Mouse (Mus musculus): ENCODE measurements around the gene Erich3.

Gene Erich3

DNA sequence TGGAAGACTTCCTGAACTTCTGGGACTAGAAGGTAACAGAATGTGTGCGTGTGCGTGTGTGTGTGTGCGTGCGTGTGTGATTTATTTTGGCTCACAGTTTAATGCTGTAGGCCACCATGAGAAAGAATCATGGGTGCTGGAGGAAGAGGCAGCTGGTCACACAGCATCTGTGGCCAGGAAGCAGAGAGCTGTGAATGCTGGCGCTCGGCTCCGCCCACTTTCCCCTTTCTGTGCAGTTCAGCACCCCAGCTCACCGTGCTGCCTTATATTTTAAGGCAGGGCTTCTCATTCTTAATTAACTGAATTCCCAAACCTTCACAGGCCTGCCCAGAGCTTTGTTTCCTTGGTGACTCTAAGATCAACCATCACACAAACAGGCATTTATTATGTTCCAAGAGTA, 9.7 kb downstream of the Erich3 start:
- no peak for DNase-seq (ENCODE audit: low read depth, low spot score)

DNA sequence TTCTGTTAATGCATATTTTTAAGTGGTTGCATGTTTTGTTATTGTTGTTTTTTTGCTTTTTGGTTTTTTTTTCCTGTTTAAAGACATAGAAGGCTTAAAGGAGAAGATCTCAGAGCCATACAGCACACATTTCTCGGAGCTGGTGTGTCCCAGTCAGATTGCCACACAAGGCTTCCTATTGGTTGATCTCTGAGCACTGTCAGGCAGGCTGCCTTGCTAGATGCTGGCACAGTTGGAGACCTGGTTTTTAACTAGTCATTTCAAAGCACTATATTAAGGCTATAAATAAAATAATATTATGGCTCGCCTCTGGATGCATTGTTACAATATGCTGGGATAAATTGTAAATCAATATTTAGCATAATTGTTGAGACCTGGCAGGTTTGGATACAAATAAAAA, 18.9 kb downstream of the Erich3 start:
- DNase-seq (ENCODE audit: low read depth, low spot score), result no peak

DNA sequence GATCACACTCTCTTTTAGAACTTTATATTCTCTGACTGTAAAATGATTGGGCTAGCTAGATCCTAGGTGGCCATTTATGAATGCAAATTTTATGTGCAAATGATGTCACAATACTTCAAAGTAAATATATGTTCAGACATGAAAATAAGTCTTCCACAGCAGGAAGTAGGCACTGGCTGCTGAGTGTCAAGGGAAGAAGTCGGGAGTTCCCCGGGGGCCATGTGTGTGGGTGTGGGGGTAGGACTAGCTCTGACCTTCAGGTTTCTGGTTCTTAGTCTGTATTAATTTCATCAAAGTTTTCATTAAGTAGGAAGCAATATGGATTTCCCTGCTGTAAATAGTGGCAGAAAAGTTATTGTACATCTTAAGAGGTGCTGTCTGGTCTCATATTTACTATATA, 20.0 kb downstream of the Erich3 start:
- DNase-seq (ENCODE audit: low read depth, low spot score), result no peak

DNA sequence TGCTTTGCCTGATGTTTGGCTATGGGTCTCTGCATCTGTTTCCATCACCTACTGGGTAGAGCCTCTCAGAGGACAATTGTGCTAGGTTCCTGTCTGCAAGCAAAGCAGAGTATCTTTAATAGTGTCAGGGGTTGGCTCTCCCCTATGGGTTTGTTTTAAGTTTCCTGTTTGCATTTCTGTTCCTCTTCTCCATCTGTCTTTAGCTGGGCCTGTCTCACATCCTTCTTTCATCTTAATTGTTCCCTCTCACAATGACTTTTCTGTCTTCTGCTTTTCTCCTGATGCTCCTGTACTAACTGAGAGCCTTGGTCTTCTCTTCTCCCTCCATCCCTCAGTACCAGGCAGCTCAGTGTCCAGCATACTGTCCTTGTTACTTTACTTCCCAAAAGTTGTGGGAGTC, 26.6 kb downstream of the Erich3 start:
- no peak for DNase-seq (ENCODE audit: low read depth, low spot score)

DNA sequence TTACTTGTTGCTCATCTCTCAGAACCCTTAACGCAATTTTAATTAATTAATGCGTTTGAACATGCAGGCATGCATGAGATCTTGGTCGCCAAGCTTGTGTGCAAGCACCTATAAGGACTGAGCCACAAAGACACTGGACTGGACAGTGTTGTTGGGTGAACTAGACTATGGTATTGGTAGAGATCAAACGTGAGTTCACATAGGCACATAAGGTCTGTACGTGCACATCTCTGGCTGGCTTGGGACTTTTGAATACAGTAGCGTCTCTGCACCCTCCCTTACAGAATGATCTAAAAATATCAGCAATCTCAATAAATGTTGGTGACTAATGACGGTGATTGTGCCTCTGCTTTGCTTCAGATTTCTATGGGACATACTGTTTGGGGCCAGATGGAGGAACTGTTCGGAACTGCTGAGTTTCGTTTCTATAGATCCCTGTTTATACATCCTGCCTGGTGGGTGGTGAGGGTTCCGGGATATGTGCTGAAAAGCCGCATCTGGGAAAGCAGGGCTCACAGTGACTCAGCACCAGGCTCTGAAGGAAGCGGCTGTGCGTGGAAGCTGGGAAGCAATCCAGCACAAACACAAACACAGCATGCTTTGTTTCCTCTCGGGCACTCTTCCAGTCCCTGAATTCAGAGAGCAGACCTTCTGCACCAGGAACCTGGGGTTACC, 28.4 kb downstream of the Erich3 start:
- DNase-seq (ENCODE audit: low read depth, low spot score), result peak; percentile 25

DNA sequence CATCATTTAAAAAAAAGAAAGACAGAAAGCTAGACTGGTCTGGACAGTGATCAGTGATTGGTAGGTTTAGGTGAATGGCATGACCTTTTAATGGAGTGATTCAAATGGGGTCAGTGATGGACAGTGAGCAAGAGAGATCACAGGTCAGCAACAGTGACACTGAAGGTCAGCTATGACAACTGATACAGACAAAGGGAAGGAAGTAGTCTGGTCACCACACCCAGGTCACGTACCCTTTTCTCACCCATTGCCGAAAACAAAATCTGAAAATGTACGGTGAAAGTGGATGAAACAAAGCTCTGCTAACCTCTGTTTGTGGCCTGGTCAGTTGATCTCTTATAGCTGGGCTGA, 28.9 kb downstream of the Erich3 start:
- DNase-seq (ENCODE audit: low read depth, low spot score), result no peak

DNA sequence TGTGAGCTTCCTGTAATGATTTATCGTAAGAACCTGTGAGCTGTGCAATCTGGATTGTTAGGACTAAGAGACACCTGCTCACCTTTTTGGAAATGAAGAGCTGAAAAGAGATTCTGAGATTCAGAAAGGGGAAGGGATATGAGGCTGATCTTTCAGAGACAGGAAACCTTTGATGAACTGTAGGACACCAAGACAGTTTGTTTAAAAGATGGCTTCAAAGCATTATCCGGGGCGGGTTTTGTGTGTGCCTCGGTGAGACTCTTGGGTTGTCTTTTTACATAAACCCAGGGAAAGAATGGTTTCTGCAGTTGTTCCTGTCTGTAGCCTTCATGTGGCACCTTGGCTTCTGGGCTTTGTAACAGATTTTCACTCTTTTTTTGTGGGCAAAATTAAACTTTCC, 30.2 kb downstream of the Erich3 start:
- DNase-seq (ENCODE audit: low read depth, low spot score), result no peak

DNA sequence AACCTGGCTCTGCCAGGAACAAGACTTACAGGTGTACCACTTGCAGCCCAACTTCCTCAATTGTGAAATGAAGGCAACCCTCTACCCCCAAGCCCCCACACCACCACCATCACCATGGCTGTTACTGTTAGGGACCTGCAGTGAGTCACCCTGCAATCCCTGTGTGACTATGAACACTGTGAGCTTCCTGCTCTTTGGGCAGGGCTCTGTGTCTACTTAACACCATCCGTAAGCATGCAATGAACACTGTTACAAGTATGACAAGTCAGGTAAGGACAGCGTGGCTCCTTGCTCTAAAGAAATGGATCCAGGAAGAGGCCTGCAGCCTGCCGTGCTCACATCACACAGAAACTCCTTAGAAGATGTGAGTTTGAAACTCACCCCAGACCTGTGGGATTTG, 33.0 kb downstream of the Erich3 start:
- no peak for DNase-seq (ENCODE audit: low read depth, low spot score)

DNA sequence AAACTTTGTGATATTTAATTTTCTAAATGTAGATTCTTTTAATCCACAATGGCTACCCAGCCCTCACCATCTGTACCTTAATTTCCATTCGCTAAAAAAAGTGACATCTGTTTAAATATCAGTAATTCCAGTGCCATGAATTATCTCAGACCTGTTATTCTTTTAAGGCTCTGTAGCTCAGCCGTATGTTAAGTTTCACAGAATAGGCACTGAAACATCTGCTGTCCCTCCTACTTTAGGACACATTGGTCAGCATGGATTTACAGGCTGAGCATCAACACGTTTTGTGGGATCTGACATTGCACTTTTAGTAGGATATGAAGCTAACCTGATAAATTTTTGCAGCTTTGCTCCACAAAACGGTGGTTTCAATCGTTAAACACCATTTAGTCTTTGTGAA, 35.2 kb downstream of the Erich3 start:
- no peak for DNase-seq (ENCODE audit: low read depth, low spot score)

DNA sequence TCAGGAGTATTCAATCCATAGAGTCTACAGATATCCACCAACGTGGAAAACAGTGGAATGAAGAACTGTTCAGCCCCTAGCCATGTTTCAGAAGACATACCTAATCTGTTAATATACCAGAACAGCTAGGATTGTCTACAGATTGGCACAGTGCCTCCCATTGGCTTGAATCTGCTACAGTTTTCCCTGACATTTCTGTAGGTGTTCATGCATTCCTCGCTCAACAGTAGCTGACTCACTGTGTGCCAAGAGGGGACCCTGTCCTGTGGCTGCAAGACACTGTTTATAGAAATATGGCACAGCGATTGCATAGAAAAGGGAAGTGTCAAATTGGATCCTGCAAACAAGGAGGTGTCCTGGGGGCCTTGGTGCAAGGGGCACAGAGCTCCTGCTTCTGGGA, 36.6 kb downstream of the Erich3 start:
- no peak for DNase-seq (ENCODE audit: low read depth, low spot score)

DNA sequence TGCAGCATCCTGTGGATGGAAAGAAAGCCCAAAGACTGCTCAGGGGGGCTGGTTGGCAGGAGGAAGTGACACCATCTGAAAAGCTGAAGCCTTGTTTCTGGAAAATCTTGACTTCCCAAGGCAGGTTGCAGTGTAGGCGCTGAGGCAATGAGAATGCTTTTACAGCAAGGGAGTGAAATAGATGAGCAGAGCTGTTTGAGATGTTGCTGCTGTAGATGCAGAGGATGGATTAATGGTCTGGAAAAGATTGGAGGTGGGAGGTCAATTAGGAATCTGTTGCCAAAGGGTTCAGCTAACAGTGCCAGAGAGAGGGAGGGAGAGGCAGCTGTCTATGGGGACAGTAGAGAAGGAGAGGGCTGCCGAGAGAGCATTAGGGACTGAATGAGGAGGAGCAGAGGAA, 37.1 kb downstream of the Erich3 start:
- DNase-seq (ENCODE audit: low read depth, low spot score), result no peak

DNA sequence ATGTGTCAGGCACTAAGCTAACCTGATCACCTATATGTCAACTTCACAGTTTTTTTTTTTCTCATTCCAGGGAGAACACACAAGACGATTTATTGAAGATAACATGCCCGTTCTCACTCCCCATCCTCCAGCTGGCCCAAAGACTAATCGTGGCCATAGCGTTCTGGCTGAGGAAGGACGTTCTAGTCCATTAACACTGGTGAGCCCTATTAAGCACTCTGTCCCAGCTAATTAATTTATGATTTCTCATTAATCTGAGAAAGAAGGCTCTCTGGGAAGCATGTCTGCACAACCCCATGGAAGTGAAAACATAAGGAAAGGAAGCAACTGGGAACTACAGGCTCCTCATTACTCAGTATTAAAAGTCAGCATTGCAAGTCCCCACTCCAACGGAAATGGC, 41.1 kb downstream of the Erich3 start:
- DNase-seq (ENCODE audit: low read depth, low spot score), result no peak

DNA sequence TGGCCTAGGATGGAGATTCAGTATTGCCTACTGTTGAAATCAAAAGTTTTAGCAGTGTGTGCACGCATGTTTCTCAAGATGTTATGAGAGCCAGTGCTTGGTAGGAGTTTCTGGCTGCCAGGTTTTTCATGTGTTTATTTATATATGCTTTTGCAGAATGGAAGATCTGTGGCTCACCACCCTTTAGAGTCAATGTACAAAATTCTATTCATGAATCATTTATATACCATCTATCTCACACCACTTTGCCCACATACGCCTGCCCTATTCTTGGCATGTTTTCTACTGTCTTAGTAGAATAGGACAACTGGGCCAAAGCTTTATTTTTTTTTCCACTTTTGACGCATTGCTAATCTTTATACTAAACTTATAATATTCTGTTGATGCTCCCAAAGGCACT, 44.5 kb downstream of the Erich3 start:
- DNase-seq (ENCODE audit: low read depth, low spot score), result no peak

DNA sequence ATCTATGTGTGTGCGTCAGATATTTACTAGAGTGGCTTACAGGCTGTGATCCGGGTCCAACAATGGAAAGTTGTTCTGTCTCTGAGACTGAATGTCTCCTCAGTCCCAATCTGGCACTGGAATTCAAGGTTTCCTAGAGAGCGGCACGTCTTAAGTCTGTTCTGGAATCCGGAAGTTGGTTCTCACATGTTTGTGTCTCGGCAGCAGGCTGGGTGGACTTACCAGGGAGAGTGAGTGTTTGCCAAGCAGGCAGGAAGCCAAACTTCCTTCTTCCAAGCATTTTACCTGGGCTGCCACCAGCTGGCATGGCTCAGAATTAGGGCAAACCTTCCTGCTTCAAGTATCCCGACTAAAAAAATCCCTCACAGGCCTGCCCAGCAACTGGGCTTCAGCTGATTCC, 59.5 kb downstream of the Erich3 start:
- no peak for DNase-seq (ENCODE audit: low read depth, low spot score)

DNA sequence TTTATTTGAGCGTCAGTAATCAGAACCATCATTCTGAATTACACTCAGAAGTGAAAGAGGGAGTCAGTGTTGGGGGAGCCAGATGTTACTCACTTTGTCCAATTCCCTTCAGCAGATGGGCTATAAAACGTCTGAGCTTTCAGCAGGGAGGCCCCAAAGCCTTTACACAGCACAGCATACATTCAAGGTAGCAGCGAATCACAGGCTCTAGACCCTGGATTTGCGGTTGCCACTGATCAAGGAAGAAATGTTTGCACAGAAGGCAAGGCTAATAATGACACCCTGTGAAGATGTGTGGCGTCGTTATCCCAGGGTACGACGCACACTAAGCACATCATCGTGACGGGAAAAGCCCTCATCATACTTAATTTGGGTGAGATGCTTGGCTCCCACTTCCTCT, 67.8 kb downstream of the Erich3 start:
- peak; percentile 3 for DNase-seq (ENCODE audit: low read depth, low spot score)

DNA sequence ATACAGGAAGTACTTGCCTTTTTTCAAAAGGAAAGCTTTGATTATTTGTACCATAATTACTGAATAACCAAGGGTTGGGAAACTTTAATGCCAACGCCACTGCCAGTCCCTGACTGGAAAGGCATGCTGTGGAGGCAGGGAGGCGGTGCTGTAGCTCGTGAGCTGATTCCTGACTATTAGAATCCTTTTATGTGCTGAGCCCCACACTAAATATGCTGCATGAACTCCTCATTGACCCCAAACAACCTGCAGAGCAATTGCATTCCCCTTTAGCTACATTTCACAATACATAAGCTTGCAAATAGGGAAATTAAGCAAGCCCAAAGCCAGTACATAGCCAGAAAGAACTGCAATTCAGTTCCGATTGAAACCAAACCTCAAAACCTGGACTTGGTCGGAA, 77.8 kb downstream of the Erich3 start:
- DNase-seq (ENCODE audit: low read depth, low spot score), result no peak

DNA sequence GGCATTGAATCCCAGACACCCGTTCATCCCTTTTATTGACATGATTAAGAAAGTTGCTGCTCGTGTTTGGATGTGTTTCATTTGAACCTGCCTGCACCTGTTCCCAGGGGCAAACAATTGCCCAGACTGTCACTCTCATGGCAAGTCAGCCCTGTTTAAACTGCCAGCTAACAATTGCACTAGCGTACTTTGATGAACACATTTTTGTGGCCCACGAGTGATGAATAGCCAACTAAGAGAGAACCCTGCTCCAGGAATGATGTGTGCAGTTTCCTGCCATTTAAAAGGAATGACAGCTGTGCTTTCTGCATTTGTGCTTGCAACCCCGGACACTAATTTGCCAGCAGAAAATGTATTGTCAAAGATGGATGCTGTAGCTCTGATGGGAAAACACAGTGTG, 79.3 kb downstream of the Erich3 start:
- DNase-seq (ENCODE audit: low read depth, low spot score), result no peak

DNA sequence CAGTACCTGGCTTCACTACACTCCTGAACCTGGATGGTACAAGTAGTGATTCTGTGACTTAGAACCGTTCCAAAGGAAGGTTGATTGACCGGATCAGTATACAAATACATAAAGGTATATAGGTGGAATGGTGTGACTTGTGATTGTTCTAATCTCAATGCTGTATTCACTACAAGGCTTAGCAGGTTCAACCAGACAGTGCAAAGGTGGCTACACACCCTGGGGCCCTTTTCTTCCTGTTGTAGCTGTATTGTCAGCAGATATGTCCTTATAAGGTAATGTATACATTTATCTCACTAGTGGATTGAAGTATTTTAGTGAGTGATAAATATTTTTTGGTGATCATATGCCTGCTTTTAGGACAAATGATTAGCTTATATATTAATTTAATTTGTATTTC, 80.7 kb downstream of the Erich3 start:
- DNase-seq (ENCODE audit: low read depth, low spot score), result no peak

DNA sequence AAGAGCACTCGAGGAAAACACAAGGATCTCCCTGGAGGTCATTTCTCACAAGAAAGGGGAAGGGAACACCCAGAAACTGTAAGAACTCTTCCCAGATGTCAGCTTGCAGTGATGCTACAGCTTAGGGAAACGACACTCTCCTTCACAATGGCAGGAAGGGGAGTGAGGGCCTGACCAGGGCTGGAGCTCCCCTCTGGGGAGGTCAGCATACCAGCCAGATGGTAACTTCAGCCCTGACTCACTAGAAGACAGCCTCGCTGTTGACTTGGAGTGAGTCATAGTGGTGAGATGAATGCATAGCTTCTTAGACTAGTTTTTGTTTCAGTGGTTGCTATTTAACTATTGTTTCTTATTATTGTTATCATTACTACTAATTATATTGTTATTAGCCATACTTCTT, 90.8 kb downstream of the Erich3 start:
- no peak for DNase-seq (ENCODE audit: low read depth, low spot score)

DNA sequence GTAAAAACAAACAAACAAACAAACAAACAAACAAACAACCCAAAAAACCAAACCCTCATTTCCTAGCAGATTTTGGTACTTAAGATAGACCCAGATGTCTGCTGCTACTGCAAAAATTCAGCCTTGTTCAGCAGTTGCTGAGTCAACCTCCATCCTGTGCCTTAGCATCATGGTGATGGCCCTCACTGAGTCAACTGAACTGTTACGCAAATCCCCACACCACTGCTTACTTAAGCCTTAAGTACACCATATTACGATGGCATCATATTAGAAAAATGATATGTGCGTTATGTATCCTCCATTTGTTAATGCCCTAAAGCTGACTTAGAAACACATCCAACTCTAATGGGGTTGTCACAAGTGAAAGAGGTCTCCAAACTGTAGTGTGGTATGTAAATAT, 91.6 kb downstream of the Erich3 start:
- no peak for DNase-seq (ENCODE audit: low read depth, low spot score)

DNA sequence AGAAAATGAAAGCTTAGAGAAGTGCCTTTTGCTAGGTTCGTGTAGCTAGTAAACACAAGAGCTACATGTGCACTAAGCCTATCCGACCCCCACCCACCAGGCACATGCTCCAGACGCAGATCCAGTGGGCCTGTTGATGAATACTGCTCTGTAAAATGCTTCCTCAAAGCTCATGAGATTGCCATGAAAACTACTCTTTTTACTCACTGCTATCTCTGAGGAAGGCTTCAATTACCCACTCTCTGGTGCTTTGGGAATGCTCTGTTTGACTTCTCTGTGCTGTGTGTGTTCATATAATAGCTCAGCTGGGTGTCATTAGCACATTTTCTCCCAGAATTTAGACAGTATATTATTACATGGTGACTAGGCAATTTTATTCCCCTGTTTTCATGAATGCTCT, 94.4 kb downstream of the Erich3 start:
- no peak for DNase-seq (ENCODE audit: low read depth, low spot score)

DNA sequence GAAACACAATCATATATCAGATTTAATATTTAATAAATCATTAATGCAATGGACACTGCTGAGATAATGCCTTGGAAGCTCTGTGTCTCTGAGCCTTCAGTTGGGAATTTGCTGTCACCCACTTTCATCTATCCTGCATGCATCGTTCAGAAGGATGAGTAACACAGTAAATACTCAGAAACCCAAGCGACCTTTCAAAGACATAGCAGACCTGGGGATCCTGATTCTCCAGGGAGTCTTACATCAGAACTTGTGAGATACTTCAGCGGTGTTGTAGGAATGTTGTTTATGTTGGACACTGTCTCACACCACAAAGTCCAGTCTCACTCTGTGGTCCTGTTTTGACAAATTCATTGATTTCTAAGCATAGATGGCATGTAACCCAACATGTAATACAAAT, 97.4 kb downstream of the Erich3 start:
- DNase-seq (ENCODE audit: low read depth, low spot score), result no peak

DNA sequence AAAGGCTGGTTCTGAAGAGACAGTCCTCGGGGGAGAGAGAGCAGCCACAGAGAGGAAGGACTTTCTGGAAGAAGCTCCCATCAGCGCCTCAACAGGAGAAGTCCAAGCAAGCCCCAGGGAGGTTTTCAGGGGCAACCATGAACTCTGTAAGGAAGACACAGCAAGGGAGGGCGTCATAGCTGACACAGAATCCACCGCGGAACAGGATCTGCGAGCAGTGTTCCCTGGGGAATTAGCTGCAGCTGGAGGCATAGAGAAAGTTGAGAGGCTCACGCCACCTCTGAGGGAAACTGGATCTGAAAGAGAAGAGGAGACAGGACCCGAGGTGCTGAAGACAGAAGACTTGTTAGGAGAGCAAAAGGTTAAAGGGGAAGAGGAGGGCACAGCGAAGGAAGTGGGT, 99.7 kb downstream of the Erich3 start:
- DNase-seq (ENCODE audit: low read depth, low spot score), result no peak

DNA sequence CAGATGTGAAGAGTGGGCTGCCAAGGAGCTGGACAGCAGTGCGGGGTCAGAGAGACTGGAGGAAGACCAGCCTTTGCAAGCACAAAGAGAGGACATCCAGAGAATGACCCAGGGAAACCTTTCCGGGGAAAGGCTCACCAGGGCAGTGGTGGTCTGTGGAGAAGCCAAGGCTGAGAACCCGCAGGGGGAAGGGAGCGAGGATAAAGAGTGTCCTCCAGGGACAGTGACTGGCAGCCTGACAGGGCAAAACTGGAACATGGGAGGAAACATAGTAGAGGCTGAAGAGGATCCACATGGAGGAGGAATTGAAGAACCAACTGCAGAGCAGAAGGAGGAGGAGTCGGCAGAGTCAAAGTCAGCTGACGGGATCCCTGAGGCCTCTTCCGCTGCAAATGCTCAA, 100.5 kb downstream of the Erich3 start:
- no peak for DNase-seq (ENCODE audit: low read depth, low spot score)

DNA sequence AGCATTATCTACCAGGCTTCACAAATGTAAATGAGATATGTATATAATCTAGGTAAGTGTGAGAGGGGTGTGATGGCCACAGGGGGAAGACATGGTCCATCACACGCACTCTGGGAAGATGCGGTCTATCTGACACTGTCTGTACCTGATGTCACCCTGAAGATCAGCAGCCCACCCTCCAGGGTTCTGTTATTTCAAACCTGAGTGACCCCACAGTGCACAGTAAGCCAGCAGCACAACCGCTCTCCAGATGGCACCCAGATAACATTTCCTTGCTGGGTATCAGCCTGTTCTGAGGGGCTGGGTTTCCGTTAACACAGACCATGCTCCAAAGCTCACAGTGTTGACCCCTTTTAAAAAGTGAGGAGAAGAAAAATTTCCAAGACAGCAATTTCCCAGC, 102.7 kb downstream of the Erich3 start:
- DNase-seq (ENCODE audit: low read depth, low spot score), result no peak
